Mouse (Mus musculus) kidney, embryonic 14.5 days (tissue): Measurements from ENCODE around the gene Nck2. TPM values are rescaled to one million over a fixed set of nuclear protein-coding genes. Genes with fewer than 3 reads are reported as not detected.

Source experiments
- ATAC-seq: fragments of 200-750 bp; cut with Nextera tagmentation; 2 replicates; pipeline ENCODE4 v1.8.0; 2017; ENCODE audit warnings: moderate number of reproducible peaks, mild to moderate bottlenecking, moderate TSS enrichment, moderate library complexity; ENCODE audit not compliant: low FRiP score, low TSS enrichment
- H3K27ac ChIP-seq: fragments of 300-500 bp; sonication (generic); 2 replicates; pipeline ENCODE4 v1.5.1; 2014; ENCODE audit warnings: low read depth, mild to moderate bottlenecking, low read length, moderate library complexity, mixed read lengths
- H3K27me3 ChIP-seq: fragments of 300-500 bp; sonication (generic); 2 replicates; pipeline ENCODE4 v1.6.1; 2014; ENCODE audit warnings: mild to moderate bottlenecking, low read length; ENCODE audit not compliant: control insufficient read depth, insufficient read depth
- H3K36me3 ChIP-seq: fragments of 300-500 bp; sonication (generic); 2 replicates; pipeline ENCODE4 v1.6.1; 2014; ENCODE audit warnings: low read length, mixed read lengths; ENCODE audit not compliant: control insufficient read depth, insufficient read depth
- H3K4me1 ChIP-seq: fragments of 300-500 bp; sonication (generic); 2 replicates; pipeline ENCODE4 v1.6.1; 2014; ENCODE audit warnings: low read length, mixed read lengths; ENCODE audit not compliant: control insufficient read depth, insufficient read depth
- H3K4me2 ChIP-seq: fragments of 300-500 bp; sonication (generic); replicated peaks from 2 replicates; pipeline ENCODE4 v1.6.1; 2014; ENCODE audit warnings: low read depth, mild to moderate bottlenecking, low read length
- H3K4me3 ChIP-seq: fragments of 300-500 bp; sonication (generic); 2 replicates; pipeline ENCODE4 v1.5.1; 2014; ENCODE audit warnings: mild to moderate bottlenecking, low read length
- H3K9ac ChIP-seq: fragments of 300-500 bp; sonication (generic); 2 replicates; pipeline ENCODE4 v1.6.1; 2014; ENCODE audit warnings: low read depth, mild to moderate bottlenecking, low read length, moderate library complexity
- H3K9me3 ChIP-seq: fragments of 300-500 bp; sonication (generic); 2 replicates; pipeline ENCODE4 v1.6.1; 2016; ENCODE audit warnings: low read length; ENCODE audit not compliant: control insufficient read depth
- WGBS: fragments of 180-500 bp; shearing (Covaris S2); extraction: QIAGEN DNeasy Blood & Tissue Kit; methylation state at CpG from one replicate; pipeline ENCODE4 v1.1.7; 2014; 5-methylcytosine and 5-hydroxymethylcytosine counted together
- polyA plus RNA-seq: library from polyadenylated mRNA; unstranded; fragments of >200 nt; fragmentation: Nextera tagmentation; extraction: Ambion mirVana; gene quantifications from 2 replicates; pipeline ENCODE4 v1.2.1, GENCODE M21; 2014

Gene Nck2
- polyA plus RNA-seq, 1 experiment from 2014 or later: 54.0 TPM

DNA sequence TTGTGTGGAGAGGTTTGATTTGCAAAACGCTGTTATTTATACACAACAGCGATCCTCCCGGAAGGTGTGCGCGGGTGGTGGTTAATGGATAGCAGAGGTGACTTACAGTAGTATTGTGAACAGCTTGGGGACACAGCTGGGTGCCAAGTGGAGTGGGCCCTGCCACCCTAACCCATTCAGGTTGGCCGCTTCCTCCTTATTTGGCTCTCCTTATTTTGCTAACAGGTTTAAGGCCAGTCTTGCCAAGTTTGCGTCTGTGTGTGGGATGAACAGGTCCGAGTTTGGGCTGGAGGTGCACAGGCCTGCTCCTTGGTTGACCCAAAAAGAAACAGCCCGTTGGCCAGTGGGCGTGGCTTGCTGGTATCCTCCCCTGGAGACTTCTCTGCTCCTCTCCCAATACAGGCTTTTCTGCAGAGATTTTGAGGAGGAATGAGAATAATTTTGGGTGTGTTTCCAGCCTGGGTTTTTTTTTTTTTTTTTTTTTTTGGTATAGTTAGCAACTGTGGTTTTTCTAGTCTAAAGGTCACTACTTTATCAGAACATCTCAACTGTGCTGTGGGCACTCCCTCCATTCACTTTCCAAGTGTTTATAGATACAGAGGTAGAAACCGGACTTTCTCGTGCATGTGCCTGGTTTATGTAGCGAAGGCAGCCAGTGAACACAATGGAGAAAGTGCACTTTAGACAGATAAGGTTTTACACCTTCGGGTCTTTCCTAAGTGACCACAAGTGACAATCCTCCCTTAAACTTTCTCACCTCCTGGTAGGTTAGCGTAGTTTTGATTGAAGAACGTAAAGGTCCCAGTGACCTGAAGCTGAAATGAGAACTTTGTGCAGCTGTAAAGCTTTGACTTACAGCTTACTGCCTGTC, 2.6 kb downstream of the Nck2 start:
- peak overlapping the region; percentile 96; the same call in 1 of the 2 replicates for H3K27ac ChIP-seq
- ATAC-seq: 0 out of 2 replicates have a peak, but pooled peaks have one; percentile 13
- H3K27me3 ChIP-seq: no peaks in the 10 kb centered on the region
- peak overlapping the region; percentile 97 for H3K9ac ChIP-seq
- peak overlapping the region; percentile 97 for H3K4me3 ChIP-seq
- H3K9me3 ChIP-seq: no peaks in the 10 kb centered on the region
- H3K4me1 ChIP-seq: peaks cover 32% of the 10 kb centered on the region
- H3K36me3 ChIP-seq: no peaks in the 10 kb centered on the region
- H3K4me2 ChIP-seq: peak overlapping the region; percentile 81
- 4% methylated on average over 16 of the region's 16 CpGs for WGBS

DNA sequence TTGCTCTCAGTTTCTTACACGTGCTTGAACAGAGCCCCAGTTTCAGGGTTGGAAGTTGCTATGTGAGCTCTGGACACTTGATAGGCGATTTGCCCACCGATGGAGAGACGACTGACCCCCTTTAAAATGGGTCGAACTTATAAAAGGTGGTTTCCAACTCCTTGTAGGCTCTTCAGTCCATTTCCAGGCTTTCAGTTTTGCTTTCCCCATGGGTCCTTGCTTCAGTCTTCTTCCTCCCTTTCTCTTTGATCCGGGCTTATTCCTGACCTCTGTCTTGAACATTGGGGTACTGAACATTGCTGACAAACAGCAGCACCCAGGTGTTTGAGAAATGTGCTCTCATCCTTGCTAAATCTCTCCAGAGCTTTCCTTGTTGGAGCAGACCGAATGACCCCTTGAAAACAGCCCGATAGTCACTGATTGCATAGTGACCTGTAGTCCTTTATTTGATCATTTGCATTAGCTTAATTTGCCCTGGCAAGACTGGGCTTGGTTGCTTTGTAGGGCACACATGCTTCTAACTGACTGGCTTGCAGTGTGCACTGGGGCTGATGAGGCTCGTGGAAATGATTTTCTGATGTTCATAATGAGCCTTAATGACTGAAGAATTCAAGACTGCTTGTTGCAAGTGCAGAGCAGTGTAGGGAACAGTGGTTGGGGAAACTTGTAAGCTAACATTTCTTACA, 3.4 kb downstream of the Nck2 start:
- no peak for ATAC-seq
- H3K36me3 ChIP-seq: no peaks in the 10 kb centered on the region
- 29% methylated on average over 9 of the region's 9 CpGs for WGBS

DNA sequence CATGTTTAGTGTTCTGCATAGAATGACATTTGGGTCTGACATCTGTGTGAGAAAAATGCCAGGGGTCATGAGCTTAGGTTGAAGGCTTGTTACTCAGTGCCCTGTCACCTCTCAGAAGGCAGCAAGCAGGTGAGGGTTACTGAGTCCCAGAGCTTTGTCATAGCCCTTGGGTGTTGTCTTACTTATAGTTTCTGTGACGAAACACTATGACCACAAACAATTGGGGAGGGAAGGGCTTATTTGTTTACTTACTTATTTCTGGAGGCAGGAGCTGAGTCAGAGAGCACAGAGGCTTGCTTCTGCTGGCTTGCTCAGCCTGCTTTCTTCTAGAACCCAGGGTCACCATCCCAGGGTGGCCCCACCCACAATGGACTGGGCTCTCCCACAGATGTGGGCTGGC, 6.4 kb downstream of the Nck2 start:
- Histone ChIP-seq H3K4me3 (no peak overlapping the region), H3K4me2 (no peak overlapping the region), H3K27me3 (no peaks in the 10 kb centered on the region), H3K4me1 (peaks cover 31% of the 10 kb centered on the region), H3K9ac (no peak overlapping the region), H3K9me3 (no peaks in the 10 kb centered on the region), H3K27ac (no peak overlapping the region), H3K36me3 (no peaks in the 10 kb centered on the region)
- 71% methylated on average over 1 of the region's 1 CpGs for WGBS
- ATAC-seq: no peak

More for the DNA sequence above, 3.4 kb downstream of the Nck2 start:
- Histone ChIP-seq H3K9ac (peak overlapping the region; percentile 97), H3K27ac (no peak overlapping the region), H3K4me2 (peak overlapping the region; percentile 81), H3K4me3 (peak overlapping the region; percentile 97), H3K4me1 (peaks cover 32% of the 10 kb centered on the region), H3K27me3 (no peaks in the 10 kb centered on the region), H3K9me3 (no peaks in the 10 kb centered on the region)

DNA sequence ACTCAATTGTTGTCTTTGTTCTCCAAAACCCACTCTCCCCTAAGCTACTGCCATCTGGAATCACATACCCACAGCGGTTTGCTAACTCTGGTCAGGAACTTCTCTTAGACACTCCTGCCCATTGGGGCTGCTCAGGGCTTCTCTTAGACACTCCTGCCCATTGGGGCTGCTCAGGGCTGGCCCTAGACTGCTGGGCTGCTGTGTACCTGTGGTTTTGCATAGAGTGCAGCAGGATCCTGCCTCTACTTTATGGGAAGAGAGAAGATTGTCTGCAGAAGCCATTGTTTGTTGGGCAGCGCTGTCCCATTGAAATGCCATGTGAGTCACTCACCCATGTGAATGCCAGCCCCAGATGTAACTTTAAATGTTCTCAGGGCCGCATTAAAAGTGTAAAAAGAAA, 9.3 kb downstream of the Nck2 start:
- Histone ChIP-seq H3K9me3 (no peaks in the 10 kb centered on the region), H3K4me2 (no peak overlapping the region), H3K4me3 (no peak overlapping the region), H3K27me3 (no peaks in the 10 kb centered on the region), H3K27ac (no peak overlapping the region), H3K4me1 (peaks cover 21% of the 10 kb centered on the region; the same call in 1 of the 2 replicates), H3K9ac (no peak overlapping the region), H3K36me3 (no peaks in the 10 kb centered on the region)
- 71% methylated on average over 3 of the region's 3 CpGs for whole genome bisulfite sequencing
- no peak for ATAC-seq

DNA sequence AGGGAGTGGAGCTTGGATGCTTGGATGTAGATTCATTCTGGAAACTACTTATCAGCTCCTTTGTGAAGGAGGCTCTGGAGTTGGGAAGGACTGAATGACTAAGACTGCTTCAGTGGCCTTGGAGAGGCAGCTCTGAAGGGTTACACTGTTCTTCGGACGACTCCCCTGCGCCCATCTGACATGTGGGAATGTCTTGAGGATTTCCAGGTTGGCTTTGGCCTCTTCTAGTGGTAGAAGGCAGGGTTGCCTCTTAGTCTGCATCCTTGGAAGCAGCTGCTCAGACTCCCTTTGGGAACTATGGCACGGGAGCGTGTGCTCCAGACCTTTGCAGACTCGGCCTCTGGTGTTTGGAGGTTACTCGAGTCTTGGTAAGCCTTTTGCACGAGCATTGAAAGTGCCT, 10.4 kb downstream of the Nck2 start:
- Histone ChIP-seq H3K27ac (no peak overlapping the region), H3K4me1 (peaks cover 15% of the 10 kb centered on the region; the same call in 1 of the 2 replicates), H3K4me2 (no peak overlapping the region), H3K4me3 (no peak overlapping the region), H3K27me3 (no peaks in the 10 kb centered on the region), H3K9ac (no peak overlapping the region), H3K9me3 (no peaks in the 10 kb centered on the region), H3K36me3 (no peaks in the 10 kb centered on the region)
- 59% methylated on average over 8 of the region's 8 CpGs for WGBS
- no peak for ATAC-seq

DNA sequence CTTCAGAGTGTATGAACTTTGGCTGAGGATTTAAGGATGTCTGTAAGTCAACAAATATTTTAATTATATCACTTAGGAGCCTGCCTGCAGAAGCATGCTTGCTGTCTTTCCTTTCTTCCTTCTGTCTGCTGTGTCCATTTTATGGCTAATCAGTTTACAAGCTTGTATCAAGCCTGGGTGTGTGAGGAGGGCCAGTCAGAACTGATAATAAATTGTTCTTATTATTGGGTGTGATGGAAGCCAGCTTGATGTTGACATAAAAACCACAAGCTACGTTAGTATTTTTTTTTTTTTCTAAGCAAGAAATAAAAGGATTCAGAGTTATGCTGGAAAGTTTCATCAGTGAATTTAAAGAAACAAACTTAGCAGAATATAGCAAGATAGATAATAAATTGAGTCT, 10.8 kb downstream of the Nck2 start:
- no peak for ATAC-seq
- H3K9ac ChIP-seq: no peak overlapping the region
- peaks cover 12% of the 10 kb centered on the region; the same call in 1 of the 2 replicates for H3K4me1 ChIP-seq
- no peak overlapping the region for H3K4me3 ChIP-seq
- no peaks in the 10 kb centered on the region for H3K9me3 ChIP-seq
- no peaks in the 10 kb centered on the region for H3K27me3 ChIP-seq
- H3K27ac ChIP-seq: no peak overlapping the region
- no peaks in the 10 kb centered on the region for H3K36me3 ChIP-seq
- no peak overlapping the region for H3K4me2 ChIP-seq
- WGBS: 30% methylated on average over 1 of the region's 1 CpGs

DNA sequence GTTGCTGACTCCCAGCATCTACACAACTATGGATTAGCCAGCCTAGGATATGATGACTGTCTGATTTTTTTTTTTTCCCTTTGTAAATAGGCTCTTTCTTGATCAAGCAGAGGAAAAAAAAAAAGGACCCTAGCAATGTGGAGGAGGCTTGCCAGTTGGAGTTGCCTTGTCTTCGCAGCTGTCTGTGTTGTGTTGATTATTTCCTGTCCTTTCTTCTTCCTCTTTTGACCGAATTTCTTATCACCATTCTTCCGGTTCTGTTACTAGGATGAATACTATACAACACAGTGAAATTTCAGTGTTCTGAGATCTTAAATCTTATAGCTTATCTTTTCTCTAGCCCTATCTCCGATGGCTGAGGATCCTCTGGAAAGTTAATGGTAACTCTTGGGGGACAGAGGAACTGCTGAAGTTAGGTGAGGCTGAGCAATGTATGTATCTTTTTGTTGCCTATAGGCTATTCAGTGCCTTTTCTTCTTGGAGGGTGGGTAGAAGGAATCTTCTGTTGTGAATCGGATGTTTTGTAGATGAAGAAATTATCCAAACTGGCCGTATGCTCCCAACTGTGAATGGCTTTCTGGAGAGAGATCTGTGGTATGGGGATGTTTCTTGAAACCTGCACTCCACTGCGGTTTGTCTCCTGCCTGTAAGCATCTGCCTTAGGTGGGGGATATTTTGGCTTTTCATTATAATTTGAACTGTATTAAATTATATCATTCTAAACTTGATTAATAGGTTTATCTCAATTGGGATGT, 12.8 kb downstream of the Nck2 start:
- 81% methylated on average over 7 of the region's 7 CpGs for WGBS

DNA sequence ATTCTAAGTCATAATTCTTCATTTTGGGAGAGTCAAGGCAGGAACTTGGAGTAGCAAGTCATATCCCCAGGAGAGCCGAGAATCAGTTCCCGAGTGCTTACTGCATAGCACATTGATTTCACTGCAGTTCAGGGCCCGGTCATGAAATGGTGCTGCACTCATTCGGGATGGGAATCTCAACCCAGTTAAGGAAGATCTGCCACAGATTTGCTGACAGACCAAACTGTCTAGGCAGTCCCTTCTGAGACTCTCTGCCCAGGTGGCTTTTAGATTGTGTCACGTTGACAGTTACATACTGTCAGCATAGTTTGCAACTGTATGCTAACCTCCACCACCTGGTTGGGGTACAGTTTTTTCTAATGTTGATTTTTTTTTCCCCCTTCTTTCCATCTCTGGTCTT, 16.1 kb downstream of the Nck2 start:
- peaks cover 9% of the 10 kb centered on the region; the same call in 1 of the 2 replicates for H3K4me1 ChIP-seq
- H3K27ac ChIP-seq: no peak overlapping the region
- no peaks in the 10 kb centered on the region for H3K9me3 ChIP-seq
- 0 out of 2 replicates have a peak, but pooled peaks cover 3% of the 10 kb centered on the region for H3K36me3 ChIP-seq
- H3K27me3 ChIP-seq: no peaks in the 10 kb centered on the region
- no peak overlapping the region for H3K4me3 ChIP-seq
- H3K4me2 ChIP-seq: no peak overlapping the region
- ATAC-seq: no peak; the same call in 1 of the 2 replicates
- H3K9ac ChIP-seq: no peak overlapping the region
- WGBS: 86% methylated on average over 5 of the region's 5 CpGs

More for the DNA sequence above, 12.8 kb downstream of the Nck2 start:
- H3K27me3 ChIP-seq: no peaks in the 10 kb centered on the region
- H3K9ac ChIP-seq: no peak overlapping the region
- no peak overlapping the region for H3K4me3 ChIP-seq
- peaks cover 12% of the 10 kb centered on the region; the same call in 1 of the 2 replicates for H3K4me1 ChIP-seq
- H3K4me2 ChIP-seq: no peak overlapping the region
- ATAC-seq: no peak
- H3K27ac ChIP-seq: no peak overlapping the region
- H3K9me3 ChIP-seq: no peaks in the 10 kb centered on the region
- H3K36me3 ChIP-seq: 0 out of 2 replicates have a peak, but pooled peaks cover 3% of the 10 kb centered on the region
